Mouse (Mus musculus): ENCODE measurements at regions not wholly inside any gene's neighbourhood (a gene's known extent, or its start where the extent isn't known, plus 50 kb on each side); places are given as distances from the start of the nearest gene placed in this dataset.
A peak's percentile ranks its signal among the peaks of the same experiment; 100 is the strongest.
"Not testable (repeated sequence)": the region's sequence is repeated elsewhere in the genome, so short reads cannot be mapped to it uniquely, and the experiment has no call there.

- no peaks in the 10 kb centered on the region for H3K9me3 ChIP-seq (ENCODE audit: low read length)
- TF ChIP-seq EP300 (IDR thresholded peaks at IDR 0.05): no peak
- no peak for TF ChIP-seq CTCF (IDR thresholded peaks at IDR 0.05)
- 86% methylated on average over 9 of the region's 9 CpGs for WGBS
Measured at GRCm38 (mm10) chr12:33496306-33496705, 66.9 kb downstream of the Twistnb start.

DNA sequence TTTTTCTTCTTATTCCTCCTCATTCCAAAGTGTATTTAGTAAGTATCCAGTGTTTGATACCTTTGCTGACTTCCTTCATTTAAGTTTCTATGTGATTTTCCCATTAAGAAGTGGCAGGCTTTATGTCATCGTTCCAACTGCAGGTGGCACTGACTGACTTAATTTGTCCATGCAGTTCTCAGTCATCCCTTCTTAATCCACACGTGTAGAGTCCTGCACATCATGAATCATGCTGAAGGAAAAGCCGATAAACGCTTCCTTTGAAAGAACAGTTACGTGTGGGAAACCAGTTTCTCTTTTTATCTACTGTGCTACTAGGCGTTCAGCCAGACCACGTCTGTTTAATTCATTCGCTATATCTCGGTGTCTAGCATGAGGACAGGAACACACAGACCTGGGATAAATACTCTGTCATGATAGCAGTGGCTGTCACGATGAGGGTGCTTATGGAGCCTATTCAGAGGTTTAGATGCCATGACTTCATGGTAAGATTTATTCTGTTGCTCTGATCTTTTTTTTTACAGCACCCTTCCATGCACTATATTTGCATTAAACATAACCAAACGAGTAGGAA lies 68.0 kb downstream of the Twistnb start:
- no peaks in the 10 kb centered on the region for H3K4me1 ChIP-seq (ENCODE audit: insufficient read depth, low read depth, low read length)
- no peak overlapping the region for H3K27ac ChIP-seq (ENCODE audit: low read length)
- no peaks in the 10 kb centered on the region for H3K9me3 ChIP-seq (ENCODE audit: low read length)
- H3K4me2 ChIP-seq (replicated peaks; ENCODE audit: low read depth, low read length): no peak overlapping the region
- H3K4me3 ChIP-seq (ENCODE audit: low read depth, low read length): no peak overlapping the region; the same call in 1 of the 2 replicates
- H3K36me3 ChIP-seq (ENCODE audit: insufficient read depth, low read length): no peaks in the 10 kb centered on the region
- WGBS: 42% methylated on average over 11 of the region's 11 CpGs
- DNase-seq (ENCODE audit: low spot score) (peak; percentile 4), ATAC-seq (no peak)
- no peaks in the 10 kb centered on the region for H3K27me3 ChIP-seq (replicated peaks; ENCODE audit: insufficient read depth, low read length)
- TF ChIP-seq CTCF (IDR thresholded peaks at IDR 0.05) (0 out of 2 replicates have a peak, but pooled peaks have one; percentile 18), EP300 (IDR thresholded peaks at IDR 0.05) (no peak)
- H3K9ac ChIP-seq (replicated peaks; ENCODE audit: low read depth): no peak overlapping the region

More at GRCm38 (mm10) chr12:33496306-33496705, 66.9 kb downstream of the Twistnb start:
- Histone ChIP-seq H3K4me2 (replicated peaks; ENCODE audit: low read depth, low read length) (no peak overlapping the region), H3K9ac (replicated peaks; ENCODE audit: low read depth) (no peak overlapping the region), H3K4me1 (ENCODE audit: insufficient read depth, low read depth, low read length) (no peaks in the 10 kb centered on the region), H3K4me3 (ENCODE audit: low read depth, low read length) (no peak overlapping the region), H3K27ac (ENCODE audit: low read length) (no peak overlapping the region), H3K27me3 (replicated peaks; ENCODE audit: insufficient read depth, low read length) (no peaks in the 10 kb centered on the region), H3K36me3 (ENCODE audit: insufficient read depth, low read length) (no peaks in the 10 kb centered on the region)
- DNase-seq (ENCODE audit: low spot score): no peak
- ATAC-seq: no peak

DNA sequence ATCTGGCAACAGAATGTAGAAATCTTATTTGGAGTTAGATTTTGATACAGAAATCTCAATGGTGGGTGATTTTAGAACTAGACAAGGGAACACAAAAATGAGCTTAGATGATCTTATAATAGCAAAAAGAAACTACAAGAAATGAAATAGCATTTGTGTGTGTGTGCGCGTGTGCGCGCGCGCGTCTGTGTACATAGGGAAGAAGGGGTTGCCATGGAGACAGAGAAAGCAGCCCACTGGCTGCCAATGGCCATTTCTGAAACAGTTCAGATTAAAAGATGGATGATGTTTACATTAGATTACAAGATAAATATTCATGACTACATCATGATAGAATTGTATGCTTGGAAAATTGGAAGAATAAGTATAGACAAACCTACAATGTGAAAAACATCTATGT lies 112.1 kb downstream of the Twistnb start:
- Histone ChIP-seq H3K27ac (ENCODE audit: low read length) (no peak overlapping the region), H3K27me3 (replicated peaks; ENCODE audit: insufficient read depth, low read length) (no peaks in the 10 kb centered on the region), H3K9ac (replicated peaks; ENCODE audit: low read depth) (no peak overlapping the region), H3K36me3 (ENCODE audit: insufficient read depth, low read length) (no peaks in the 10 kb centered on the region), H3K9me3 (ENCODE audit: low read length) (no peaks in the 10 kb centered on the region), H3K4me2 (replicated peaks; ENCODE audit: low read depth, low read length) (no peak overlapping the region), H3K4me1 (ENCODE audit: insufficient read depth, low read depth, low read length) (no peaks in the 10 kb centered on the region), H3K4me3 (ENCODE audit: low read depth, low read length) (no peak overlapping the region)
- DNase-seq (ENCODE audit: low spot score) (no peak), ATAC-seq (no peak)
- TF ChIP-seq EP300 (IDR thresholded peaks at IDR 0.05) (no peak), CTCF (IDR thresholded peaks at IDR 0.05) (no peak)
- WGBS: 96% methylated on average over 7 of the region's 7 CpGs

GRCm38 (mm10) chr12:33551660-33552059 lies 122.2 kb downstream of the Twistnb start:
- not testable (repeated sequence) for H3K27ac ChIP-seq (ENCODE audit: low read length); H3K4me2 ChIP-seq (replicated peaks; ENCODE audit: low read depth, low read length); H3K36me3 ChIP-seq (ENCODE audit: insufficient read depth, low read length); DNase-seq (ENCODE audit: low spot score); H3K4me3 ChIP-seq (ENCODE audit: low read depth, low read length); ATAC-seq; H3K9ac ChIP-seq (replicated peaks; ENCODE audit: low read depth); H3K9me3 ChIP-seq (ENCODE audit: low read length); H3K4me1 ChIP-seq (ENCODE audit: insufficient read depth, low read depth, low read length); H3K27me3 ChIP-seq (replicated peaks; ENCODE audit: insufficient read depth, low read length)
- WGBS: 50% methylated on average over 7 of the region's 7 CpGs

DNA sequence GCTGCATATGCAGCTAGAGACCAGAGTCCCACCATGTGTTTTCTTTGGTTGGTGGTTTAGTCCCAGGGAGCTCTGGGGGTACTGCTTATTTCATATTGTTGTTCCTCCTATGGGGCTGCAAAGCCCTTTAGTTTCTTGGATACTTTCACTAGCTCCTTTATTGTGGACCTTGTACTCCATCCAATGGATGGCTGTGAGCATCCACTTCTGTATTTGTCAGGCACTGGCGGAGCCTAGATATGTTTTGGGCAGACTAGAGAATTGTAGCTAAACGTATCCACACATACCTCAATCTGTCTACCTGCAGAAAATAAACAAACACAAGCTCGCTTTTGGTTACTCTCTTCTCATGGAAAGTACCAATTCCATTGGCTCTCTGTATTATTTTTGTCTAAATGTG lies 122.8 kb downstream of the Twistnb start:
- TF ChIP-seq CTCF (IDR thresholded peaks at IDR 0.05): no peak
- no peak for TF ChIP-seq EP300 (IDR thresholded peaks at IDR 0.05)
- Histone ChIP-seq H3K27me3 (replicated peaks; ENCODE audit: insufficient read depth, low read length) (no peaks in the 10 kb centered on the region), H3K27ac (ENCODE audit: low read length) (no peak overlapping the region), H3K4me3 (ENCODE audit: low read depth, low read length) (no peak overlapping the region), H3K4me2 (replicated peaks; ENCODE audit: low read depth, low read length) (no peak overlapping the region), H3K9ac (replicated peaks; ENCODE audit: low read depth) (no peak overlapping the region), H3K4me1 (ENCODE audit: insufficient read depth, low read depth, low read length) (no peaks in the 10 kb centered on the region), H3K9me3 (ENCODE audit: low read length) (no peaks in the 10 kb centered on the region), H3K36me3 (ENCODE audit: insufficient read depth, low read length) (no peaks in the 10 kb centered on the region)
- WGBS: 83% methylated on average over 3 of the region's 3 CpGs
- ATAC-seq (no peak), DNase-seq (ENCODE audit: low spot score) (no peak)

DNA sequence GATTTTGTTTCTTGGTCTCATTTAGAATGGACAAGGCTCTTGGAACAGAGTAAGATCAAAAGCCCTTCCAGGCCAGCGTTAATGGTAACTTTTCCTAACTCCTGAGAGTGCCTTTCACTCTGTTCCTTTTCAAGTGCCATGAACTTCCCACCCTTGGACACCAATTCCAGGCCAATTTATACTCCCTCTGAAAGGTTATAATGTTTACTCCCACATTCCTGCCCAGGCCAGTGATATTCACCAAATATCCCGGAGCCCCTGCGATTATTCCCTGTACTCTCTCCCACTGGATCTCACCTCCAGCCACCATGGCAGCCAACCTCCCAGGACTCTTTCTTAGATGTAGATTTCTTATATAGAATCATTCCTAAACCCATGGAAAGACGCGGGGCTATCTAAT lies 123.2 kb downstream of the Twistnb start:
- Histone ChIP-seq H3K4me1 (ENCODE audit: insufficient read depth, low read depth, low read length) (no peaks in the 10 kb centered on the region), H3K9me3 (ENCODE audit: low read length) (no peaks in the 10 kb centered on the region), H3K4me3 (ENCODE audit: low read depth, low read length) (no peak overlapping the region), H3K36me3 (ENCODE audit: insufficient read depth, low read length) (no peaks in the 10 kb centered on the region), H3K9ac (replicated peaks; ENCODE audit: low read depth) (no peak overlapping the region), H3K27ac (ENCODE audit: low read length) (no peak overlapping the region), H3K27me3 (replicated peaks; ENCODE audit: insufficient read depth, low read length) (no peaks in the 10 kb centered on the region), H3K4me2 (replicated peaks; ENCODE audit: low read depth, low read length) (no peak overlapping the region)
- 76% methylated on average over 5 of the region's 5 CpGs for WGBS
- TF ChIP-seq CTCF (IDR thresholded peaks at IDR 0.05) (no peak), EP300 (IDR thresholded peaks at IDR 0.05) (no peak)
- no peak for DNase-seq (ENCODE audit: low spot score)
- ATAC-seq: no peak

DNA sequence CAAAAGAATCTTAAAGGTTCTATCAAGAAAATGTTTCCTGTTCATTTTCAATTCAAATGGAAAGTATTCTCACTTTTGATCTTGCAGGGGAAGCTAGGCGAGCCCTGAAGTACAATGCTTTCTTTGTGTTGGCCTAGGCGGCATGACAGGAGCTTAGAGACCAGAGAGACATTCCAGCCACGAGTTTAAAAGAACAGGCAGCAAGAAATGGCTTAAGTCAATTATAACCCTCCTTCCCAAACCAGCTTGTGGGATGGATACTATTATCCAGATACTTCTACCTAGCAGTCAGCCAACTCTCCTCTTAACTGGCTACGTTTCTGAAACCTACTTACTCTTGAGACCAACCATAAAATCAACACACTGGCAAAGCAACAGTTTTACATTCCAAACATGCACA lies 124.3 kb downstream of the Twistnb start:
- H3K4me3 ChIP-seq (ENCODE audit: low read depth, low read length): no peak overlapping the region
- no peaks in the 10 kb centered on the region for H3K4me1 ChIP-seq (ENCODE audit: insufficient read depth, low read depth, low read length)
- 36% methylated on average over 4 of the region's 4 CpGs for WGBS
- ATAC-seq (no peak), DNase-seq (ENCODE audit: low spot score) (no peak)
- H3K9ac ChIP-seq (replicated peaks; ENCODE audit: low read depth): no peak overlapping the region
- no peaks in the 10 kb centered on the region for H3K27me3 ChIP-seq (replicated peaks; ENCODE audit: insufficient read depth, low read length)
- H3K36me3 ChIP-seq (ENCODE audit: insufficient read depth, low read length): no peaks in the 10 kb centered on the region
- no peak overlapping the region for H3K4me2 ChIP-seq (replicated peaks; ENCODE audit: low read depth, low read length)
- H3K9me3 ChIP-seq (ENCODE audit: low read length): no peaks in the 10 kb centered on the region
- no peak overlapping the region for H3K27ac ChIP-seq (ENCODE audit: low read length)
- TF ChIP-seq EP300 (IDR thresholded peaks at IDR 0.05) (no peak), CTCF (IDR thresholded peaks at IDR 0.05) (no peak)
